Mouse (Mus musculus): ENCODE measurements around the gene Cdk6. TPM values are rescaled to one million over a fixed set of nuclear protein-coding genes. Genes with fewer than 3 reads are reported as not detected.
"Not testable (repeated sequence)": the region's sequence is repeated elsewhere in the genome, so short reads cannot be mapped to it uniquely, and the experiment has no call there.

The Cdk6 gene
- polyA plus RNA-seq, 1 experiment: 30.9 TPM

DNA sequence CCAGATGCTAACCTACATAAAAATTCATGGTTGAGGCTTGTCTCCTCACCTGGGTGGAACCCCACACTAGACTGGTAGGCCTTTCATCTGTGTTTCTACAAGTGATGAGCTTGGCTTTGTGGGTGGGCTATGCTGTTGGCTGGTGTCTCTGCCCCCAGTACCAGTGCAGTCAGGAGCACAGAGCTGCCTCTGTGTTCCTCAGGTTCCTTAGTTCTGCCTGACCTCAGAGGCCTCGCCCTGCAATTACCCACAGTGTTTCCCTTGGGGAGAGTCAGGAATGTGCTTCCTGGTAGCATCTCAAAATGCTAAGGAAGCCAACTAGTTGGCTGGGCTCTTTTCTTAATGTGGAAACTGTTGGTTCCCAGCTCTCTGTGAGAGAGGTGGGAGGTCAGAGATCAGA is 35.1 kb upstream of the Cdk6 start:
- peaks cover 23% of the 10 kb centered on the region for H3K79me2 ChIP-seq (ENCODE audit: control insufficient read depth, insufficient read depth)
- H3ac ChIP-seq (ENCODE audit: control insufficient read depth, insufficient read length, low read depth): no peak overlapping the region
- H3K36me3 ChIP-seq (ENCODE audit: control insufficient read depth, insufficient read depth): peaks cover 7% of the 10 kb centered on the region
- H3K79me3 ChIP-seq (ENCODE audit: low read depth): peaks cover 13% of the 10 kb centered on the region
- TF ChIP-seq MYOD1 (IDR thresholded peaks at IDR 0.05; ENCODE audit: control insufficient read depth, insufficient read length, low read depth): no peak
- H3K27me3 ChIP-seq (ENCODE audit: control insufficient read depth, insufficient read depth, insufficient read length): no peaks in the 10 kb centered on the region
- H3K4me3 ChIP-seq (ENCODE audit: insufficient read depth, poor library complexity, severe bottlenecking): no peak overlapping the region

DNA sequence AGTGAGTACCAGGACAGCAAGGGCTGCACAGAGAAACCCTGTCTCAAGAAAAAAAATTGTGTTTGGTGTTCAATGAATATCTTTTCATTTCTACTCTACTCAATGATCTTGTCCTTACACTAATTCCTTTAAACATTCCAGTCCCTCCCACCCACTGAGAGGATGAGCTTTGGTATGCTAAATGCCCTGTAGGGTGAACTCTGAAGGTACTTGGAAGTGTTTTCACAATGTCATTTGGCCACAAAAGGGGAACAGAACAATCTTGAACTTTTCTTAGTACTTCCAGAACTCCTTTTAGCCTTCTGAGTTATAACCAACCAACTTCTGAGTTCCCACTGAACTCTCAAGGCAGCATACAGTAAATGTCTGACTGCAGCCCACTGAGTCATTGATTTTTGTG is 32.2 kb upstream of the Cdk6 start:
- peaks cover 13% of the 10 kb centered on the region for H3K36me3 ChIP-seq (ENCODE audit: control insufficient read depth, insufficient read depth)
- no peak overlapping the region for H3K4me3 ChIP-seq (ENCODE audit: insufficient read depth, poor library complexity, severe bottlenecking)

DNA sequence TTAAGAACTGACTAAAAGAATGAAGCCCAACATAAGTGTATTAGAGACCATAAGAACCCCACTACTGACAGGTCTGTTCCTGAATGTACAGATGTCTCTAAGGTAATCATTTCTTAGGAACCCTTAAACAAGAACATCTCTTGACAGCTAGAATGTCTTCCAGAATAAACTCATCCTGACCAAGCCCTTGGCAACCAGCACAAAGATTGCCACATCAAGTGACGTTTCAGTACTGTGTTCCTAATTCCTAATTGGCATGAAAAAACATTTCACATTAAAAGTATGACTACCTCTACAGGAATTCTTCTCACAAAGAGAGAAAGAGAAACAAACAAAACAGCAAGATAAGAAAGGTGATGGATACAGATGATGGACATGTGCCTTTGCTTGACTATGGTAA is 31.7 kb upstream of the Cdk6 start:
- H3ac ChIP-seq (ENCODE audit: control insufficient read depth, insufficient read length, low read depth): no peak overlapping the region
- H3K36me3 ChIP-seq (ENCODE audit: control insufficient read depth, insufficient read depth): peaks cover 14% of the 10 kb centered on the region
- no peaks in the 10 kb centered on the region for H3K79me3 ChIP-seq (ENCODE audit: low read depth)
- TF ChIP-seq MYOD1 (IDR thresholded peaks at IDR 0.05; ENCODE audit: control insufficient read depth, insufficient read length, low read depth) (no peak), USF1 (IDR thresholded peaks at IDR 0.05; ENCODE audit: low read depth) (no peak), MAX (IDR thresholded peaks at IDR 0.05) (no peak), MYOG (IDR thresholded peaks at IDR 0.05; ENCODE audit: control insufficient read depth, extremely low read depth, insufficient read length) (no peak), CEBPB (IDR thresholded peaks at IDR 0.05; ENCODE audit: low read depth) (peak; percentile 85), FOSL1 (IDR thresholded peaks at IDR 0.05; ENCODE audit: insufficient read depth, low read length, poor library complexity, severe bottlenecking) (no peak), CTCF (IDR thresholded peaks at IDR 0.05; ENCODE audit: control insufficient read depth, insufficient read depth, insufficient read length) (no peak)
- H3K79me2 ChIP-seq (ENCODE audit: control insufficient read depth, insufficient read depth): peaks cover 8% of the 10 kb centered on the region
- no peak overlapping the region for H3K4me3 ChIP-seq (ENCODE audit: insufficient read depth, poor library complexity, severe bottlenecking)
- H3K27me3 ChIP-seq (ENCODE audit: control insufficient read depth, insufficient read depth, insufficient read length): no peaks in the 10 kb centered on the region

More for the DNA sequence above, 32.2 kb upstream of the Cdk6 start:
- H3ac ChIP-seq (ENCODE audit: control insufficient read depth, insufficient read length, low read depth): no peak overlapping the region
- no peaks in the 10 kb centered on the region for H3K27me3 ChIP-seq (ENCODE audit: control insufficient read depth, insufficient read depth, insufficient read length)
- TF ChIP-seq MYOG (IDR thresholded peaks at IDR 0.05; ENCODE audit: control insufficient read depth, extremely low read depth, insufficient read length): no peak
- peaks cover 2% of the 10 kb centered on the region for H3K79me3 ChIP-seq (ENCODE audit: low read depth)
- H3K79me2 ChIP-seq (ENCODE audit: control insufficient read depth, insufficient read depth): peaks cover 8% of the 10 kb centered on the region

DNA sequence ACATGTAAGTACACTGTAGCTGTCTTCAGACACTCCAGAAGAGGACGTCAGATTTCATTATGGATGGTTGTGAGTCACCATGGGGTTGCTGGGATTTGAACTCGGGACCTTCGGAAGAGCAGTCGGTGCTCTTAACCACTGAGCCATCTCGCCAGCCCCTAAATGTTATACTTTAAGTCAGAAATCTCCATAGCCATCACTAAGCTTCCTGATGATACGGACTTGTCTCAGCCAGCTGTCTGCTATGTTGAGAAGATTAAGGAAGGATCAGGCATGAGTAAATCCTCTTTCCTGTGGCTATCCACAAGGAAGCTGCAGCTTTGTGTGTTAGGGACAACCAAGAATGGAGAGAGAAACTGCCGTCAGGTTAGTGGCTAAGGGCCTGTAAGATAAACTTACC is 30.1 kb upstream of the Cdk6 start:
- H3ac ChIP-seq (ENCODE audit: control insufficient read depth, insufficient read length, low read depth); H3K79me3 ChIP-seq (ENCODE audit: low read depth); H3K4me3 ChIP-seq (ENCODE audit: insufficient read depth, poor library complexity, severe bottlenecking); H3K79me2 ChIP-seq (ENCODE audit: control insufficient read depth, insufficient read depth); H3K27me3 ChIP-seq (ENCODE audit: control insufficient read depth, insufficient read depth, insufficient read length): not testable (repeated sequence)
- H3K36me3 ChIP-seq (ENCODE audit: control insufficient read depth, insufficient read depth): peaks cover 14% of the 10 kb centered on the region

DNA sequence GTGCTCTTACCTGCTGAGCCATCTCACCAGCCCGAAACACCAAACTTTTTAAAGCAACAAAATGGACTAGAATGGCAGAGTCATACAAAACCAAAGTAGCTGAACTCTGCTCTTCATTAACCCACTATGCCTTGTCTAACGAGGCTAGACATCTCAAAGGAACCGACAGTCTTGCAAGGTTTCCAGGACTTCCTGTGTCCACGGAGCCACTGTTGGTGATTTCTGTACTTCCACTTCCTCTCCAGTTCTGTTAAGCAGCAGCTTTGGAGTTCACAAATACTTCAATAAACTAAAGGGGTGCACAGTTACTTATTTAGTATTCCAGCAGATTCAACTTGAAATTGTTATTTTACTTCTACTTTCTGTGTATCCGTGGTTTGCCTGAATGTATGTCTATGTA is 23.6 kb upstream of the Cdk6 start:
- not testable (repeated sequence) for H3K79me2 ChIP-seq (ENCODE audit: control insufficient read depth, insufficient read depth); H3K4me3 ChIP-seq (ENCODE audit: insufficient read depth, poor library complexity, severe bottlenecking); H3K27me3 ChIP-seq (ENCODE audit: control insufficient read depth, insufficient read depth, insufficient read length); H3K79me3 ChIP-seq (ENCODE audit: low read depth); H3ac ChIP-seq (ENCODE audit: control insufficient read depth, insufficient read length, low read depth)
- peaks cover 12% of the 10 kb centered on the region for H3K36me3 ChIP-seq (ENCODE audit: control insufficient read depth, insufficient read depth)

DNA sequence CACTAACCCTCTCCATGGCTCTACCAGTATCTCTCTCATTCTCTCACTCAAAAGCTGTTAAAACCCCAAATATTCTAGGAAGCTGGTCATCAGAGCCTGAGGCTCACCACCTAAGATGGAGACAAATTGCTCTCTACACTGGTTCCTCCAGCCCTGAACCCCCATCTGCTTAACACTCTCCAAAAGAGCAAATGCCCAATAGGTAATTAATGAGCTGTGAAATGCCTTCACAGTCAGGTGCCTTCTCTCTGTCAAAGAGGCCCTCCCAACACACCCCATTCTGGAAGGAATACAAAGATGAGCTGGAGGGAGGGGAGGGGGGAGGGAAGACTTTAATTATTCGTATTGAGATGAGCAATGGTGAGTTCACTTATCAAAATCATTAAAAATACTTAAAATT is 21.1 kb upstream of the Cdk6 start:
- H3K4me3 ChIP-seq (ENCODE audit: insufficient read depth, poor library complexity, severe bottlenecking): no peak overlapping the region
- H3ac ChIP-seq (ENCODE audit: control insufficient read depth, insufficient read length, low read depth): no peak overlapping the region
- no peaks in the 10 kb centered on the region for H3K79me3 ChIP-seq (ENCODE audit: low read depth)
- H3K36me3 ChIP-seq (ENCODE audit: control insufficient read depth, insufficient read depth): peaks cover 5% of the 10 kb centered on the region
- no peaks in the 10 kb centered on the region for H3K79me2 ChIP-seq (ENCODE audit: control insufficient read depth, insufficient read depth)
- TF ChIP-seq MYOG (IDR thresholded peaks at IDR 0.05; ENCODE audit: control insufficient read depth, extremely low read depth, insufficient read length) (no peak), CEBPB (IDR thresholded peaks at IDR 0.05; ENCODE audit: low read depth) (no peak), USF1 (IDR thresholded peaks at IDR 0.05; ENCODE audit: low read depth) (no peak), CTCF (IDR thresholded peaks at IDR 0.05; ENCODE audit: control insufficient read depth, insufficient read depth, insufficient read length) (no peak), FOSL1 (IDR thresholded peaks at IDR 0.05; ENCODE audit: insufficient read depth, low read length, poor library complexity, severe bottlenecking) (no peak), MYOD1 (IDR thresholded peaks at IDR 0.05; ENCODE audit: control insufficient read depth, insufficient read length, low read depth) (no peak)
- H3K27me3 ChIP-seq (ENCODE audit: control insufficient read depth, insufficient read depth, insufficient read length): no peaks in the 10 kb centered on the region

DNA sequence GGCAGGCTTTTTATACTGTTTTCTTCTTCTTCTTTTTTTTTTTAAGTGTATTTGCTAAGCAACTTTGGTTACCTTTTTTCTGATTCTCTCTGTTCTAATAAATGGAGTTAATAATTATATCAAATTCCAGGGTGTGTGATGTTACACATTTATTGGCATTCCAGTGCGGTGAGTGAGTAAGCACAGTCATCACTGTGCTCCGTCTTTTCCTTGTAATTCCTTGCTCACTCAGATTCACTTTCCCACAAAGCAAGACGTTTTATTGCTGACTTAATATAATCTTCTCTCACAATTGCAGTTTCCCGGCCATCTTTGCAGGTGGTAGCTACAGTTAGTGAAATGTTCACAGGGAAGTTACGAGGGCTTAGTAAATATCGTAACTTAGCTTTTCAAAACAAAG is 19.2 kb upstream of the Cdk6 start:
- peaks cover 11% of the 10 kb centered on the region for H3K36me3 ChIP-seq (ENCODE audit: control insufficient read depth, insufficient read depth)

More for the DNA sequence above, 19.2 kb upstream of the Cdk6 start:
- Histone ChIP-seq H3K79me3 (ENCODE audit: low read depth) (no peaks in the 10 kb centered on the region), H3K79me2 (ENCODE audit: control insufficient read depth, insufficient read depth) (no peaks in the 10 kb centered on the region), H3K4me3 (ENCODE audit: insufficient read depth, poor library complexity, severe bottlenecking) (no peak overlapping the region), H3ac (ENCODE audit: control insufficient read depth, insufficient read length, low read depth) (no peak overlapping the region), H3K27me3 (ENCODE audit: control insufficient read depth, insufficient read depth, insufficient read length) (no peaks in the 10 kb centered on the region)
- no peak for TF ChIP-seq CTCF (IDR thresholded peaks at IDR 0.05; ENCODE audit: control insufficient read depth, insufficient read depth, insufficient read length)
- no peak for TF ChIP-seq MYOG (IDR thresholded peaks at IDR 0.05; ENCODE audit: control insufficient read depth, extremely low read depth, insufficient read length)
- TF ChIP-seq USF1 (IDR thresholded peaks at IDR 0.05; ENCODE audit: low read depth): no peak
- peak; percentile 10 for TF ChIP-seq CEBPB (IDR thresholded peaks at IDR 0.05; ENCODE audit: low read depth)
- peak; percentile 2 for TF ChIP-seq MYOD1 (IDR thresholded peaks at IDR 0.05; ENCODE audit: control insufficient read depth, insufficient read length, low read depth)
- no peak for TF ChIP-seq MAX (IDR thresholded peaks at IDR 0.05)
- peak; percentile 68 for TF ChIP-seq FOSL1 (IDR thresholded peaks at IDR 0.05; ENCODE audit: insufficient read depth, low read length, poor library complexity, severe bottlenecking)
